Mouse (Mus musculus) heart, embryonic 14.5 days (tissue): ENCODE data around the gene Plet1. TPM values are rescaled to one million over a fixed set of nuclear protein-coding genes. Genes with fewer than 3 reads are reported as not detected.
A peak's percentile ranks its signal among the peaks of the same experiment; 100 is the strongest.

Experiments
- ATAC-seq: fragments of 200-750 bp; cut with Nextera tagmentation; 2 replicates; pipeline ENCODE4 v1.8.0; 2017; ENCODE audit warnings: low read depth, moderate TSS enrichment; ENCODE audit not compliant: insufficient number of reproducible peaks, insufficient read depth, low FRiP score
- H3K27ac ChIP-seq, 2 experiments: fragments of 200-500 bp in 1 of 2; fragments of 300-500 bp in 1 of 2; sonication (generic) in 1 of 2; replicated peaks in 1 of 2; 2 replicates each; pipeline ENCODE4 v1.5.1; 2012 to 2014; ENCODE audit warnings: low read depth in 2 of 2, low read length in 2 of 2, control low read depth in 1 of 2, mild to moderate bottlenecking in 1 of 2, mixed read lengths in 1 of 2; ENCODE audit not compliant: control insufficient read depth in 1 of 2, insufficient read depth in 1 of 2
- H3K27me3 ChIP-seq: fragments of 300-500 bp; sonication (generic); 2 replicates; pipeline ENCODE4 v1.6.1; 2014; ENCODE audit warnings: mild to moderate bottlenecking, low read length, control low read depth; ENCODE audit not compliant: control insufficient read depth, insufficient read depth
- H3K36me3 ChIP-seq: fragments of 300-500 bp; sonication (generic); 2 replicates; pipeline ENCODE4 v1.6.1; 2014; ENCODE audit warnings: mild to moderate bottlenecking, control low read depth, low read length, mixed read lengths; ENCODE audit not compliant: control insufficient read depth, insufficient read depth
- H3K4me1 ChIP-seq, 2 experiments: fragments of 200-500 bp in 1 of 2; fragments of 300-500 bp in 1 of 2; sonication (generic) in 1 of 2; 2 replicates each; pipeline ENCODE4 v1.6.1; 2012 to 2014; ENCODE audit warnings: low read length in 2 of 2, control low read depth in 1 of 2, mixed read lengths in 1 of 2; ENCODE audit not compliant: control insufficient read depth in 2 of 2, insufficient read depth in 2 of 2
- H3K4me2 ChIP-seq: fragments of 300-500 bp; sonication (generic); 2 replicates; pipeline ENCODE4 v1.6.1; 2014; ENCODE audit warnings: mild to moderate bottlenecking, low read length
- H3K4me3 ChIP-seq, 2 experiments: fragments of 200-500 bp in 1 of 2; fragments of 300-500 bp in 1 of 2; sonication (generic) in 1 of 2; 2 replicates each; pipeline ENCODE4 v1.5.1; 2012 to 2014; ENCODE audit warnings: low read length in 2 of 2, mild to moderate bottlenecking in 2 of 2, control low read depth in 1 of 2, low read depth in 1 of 2, moderate library complexity in 1 of 2; ENCODE audit not compliant: control insufficient read depth in 1 of 2, insufficient read depth in 1 of 2
- H3K9ac ChIP-seq: fragments of 300-500 bp; sonication (generic); 2 replicates; pipeline ENCODE4 v1.6.1; 2014; ENCODE audit warnings: mild to moderate bottlenecking, low read length
- H3K9me3 ChIP-seq: fragments of 300-500 bp; sonication (generic); 2 replicates; pipeline ENCODE4 v1.6.1; 2016; ENCODE audit warnings: low read length, control low read depth; ENCODE audit not compliant: control insufficient read depth
- WGBS: fragments of 180-500 bp; shearing (Covaris S2); extraction: QIAGEN DNeasy Blood & Tissue Kit; methylation state at CpG from one replicate; pipeline ENCODE4 v1.1.7; 2014; 5-methylcytosine and 5-hydroxymethylcytosine counted together
- polyA plus RNA-seq: library from polyadenylated mRNA; unstranded; fragments of >200 nt; fragmentation: Nextera tagmentation; extraction: Ambion mirVana; gene quantifications from 2 replicates; pipeline ENCODE4 v1.2.1, GENCODE M21; 2014

Plet1 gene
- polyA plus RNA-seq, 1 experiment from 2014 or later: 0.31 TPM

GRCm38 (mm10) chr9:50521562-50521961 lies 27.2 kb downstream of the Plet1 start:
- no peak for ATAC-seq

GRCm38 (mm10) chr9:50522574-50522973 lies 28.2 kb downstream of the Plet1 start:
- 80% methylated on average over 5 of the region's 5 CpGs for WGBS

More at GRCm38 (mm10) chr9:50521562-50521961, 27.2 kb downstream of the Plet1 start:
- 36% methylated on average over 2 of the region's 2 CpGs for WGBS
- Histone ChIP-seq H3K4me2 (no peak overlapping the region), H3K27me3 (no peaks in the 10 kb centered on the region), H3K27ac (no peak overlapping the region), H3K36me3 (peaks cover 26% of the 10 kb centered on the region), H3K4me3 (no peak overlapping the region), H3K4me1 (no peaks in the 10 kb centered on the region), H3K9ac (no peak overlapping the region), H3K9me3 (no peaks in the 10 kb centered on the region)

DNA sequence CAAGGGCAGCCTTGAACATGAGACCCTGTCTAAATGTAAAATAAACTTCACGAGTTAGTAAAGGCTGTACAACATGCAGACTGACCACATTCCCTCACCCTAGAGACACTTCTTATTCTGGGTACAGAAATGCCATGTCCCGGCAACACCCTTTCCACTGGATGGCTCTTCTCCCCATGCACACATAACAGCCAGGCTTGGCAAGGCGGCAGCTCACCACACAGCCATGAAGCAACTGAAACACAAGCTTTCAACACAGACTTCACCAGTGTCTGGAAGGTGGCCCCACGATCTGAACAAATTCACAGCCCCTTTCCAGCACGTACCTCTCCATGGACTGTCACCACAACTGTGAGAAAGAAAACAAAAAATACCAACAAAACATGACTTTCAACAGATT lies 30.6 kb downstream of the Plet1 start:
- H3K4me3 ChIP-seq: no peak overlapping the region
- no peaks in the 10 kb centered on the region for H3K27me3 ChIP-seq
- H3K36me3 ChIP-seq: peaks cover 26% of the 10 kb centered on the region
- WGBS: 91% methylated on average over 5 of the region's 5 CpGs
- no peak for ATAC-seq
- H3K9ac ChIP-seq: no peak overlapping the region
- no peak overlapping the region for H3K27ac ChIP-seq
- no peaks in the 10 kb centered on the region for H3K9me3 ChIP-seq
- H3K4me2 ChIP-seq: no peak overlapping the region
- H3K4me1 ChIP-seq: peaks cover 2 to 6% of the 10 kb centered on the region in 2 experiments; a peak in 2 of 4 replicates

More at GRCm38 (mm10) chr9:50522574-50522973, 28.2 kb downstream of the Plet1 start:
- Histone ChIP-seq H3K9me3 (no peaks in the 10 kb centered on the region), H3K27ac (no peak overlapping the region), H3K9ac (no peak overlapping the region), H3K27me3 (no peaks in the 10 kb centered on the region), H3K36me3 (peaks cover 26% of the 10 kb centered on the region), H3K4me2 (no peak overlapping the region), H3K4me1 (peaks cover 1 to 2% of the 10 kb centered on the region in 2 experiments; a peak in 1 of 4 replicates), H3K4me3 (no peak overlapping the region)
- ATAC-seq: no peak

- H3K9ac ChIP-seq: no peak overlapping the region
- H3K27me3 ChIP-seq: no peaks in the 10 kb centered on the region
- WGBS: 87% methylated on average over 5 of the region's 5 CpGs
- H3K27ac ChIP-seq: no peak overlapping the region
- no peaks in the 10 kb centered on the region for H3K9me3 ChIP-seq
- H3K4me3 ChIP-seq: no peak overlapping the region
- peaks cover 2 to 6% of the 10 kb centered on the region in 2 experiments; a peak in 2 of 4 replicates for H3K4me1 ChIP-seq
- H3K36me3 ChIP-seq: peaks cover 25% of the 10 kb centered on the region
- no peak for ATAC-seq
- H3K4me2 ChIP-seq: no peak overlapping the region
Measured at GRCm38 (mm10) chr9:50525585-50525984, 31.3 kb downstream of the Plet1 start.

DNA sequence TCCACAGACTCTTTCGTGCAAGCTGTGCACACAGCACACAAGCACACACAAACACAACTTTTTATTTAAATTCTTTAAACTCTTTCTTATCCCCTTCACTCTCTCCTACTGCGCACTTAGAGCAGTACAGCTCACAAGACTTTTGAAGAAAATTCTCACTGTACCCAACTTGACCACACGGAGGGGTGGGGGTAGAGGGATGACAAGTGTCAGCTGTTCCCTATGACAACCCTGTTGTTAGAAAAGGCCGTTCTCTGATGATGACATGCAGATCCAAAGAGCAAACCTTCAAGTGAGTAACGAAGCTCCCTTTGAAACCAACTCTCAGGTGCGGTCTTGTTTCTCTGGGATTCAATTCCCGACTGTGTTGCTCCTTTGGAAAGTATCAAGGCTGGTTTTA lies 33.5 kb downstream of the Plet1 start:
- 35% methylated on average over 7 of the region's 7 CpGs for WGBS
- peak overlapping the region; percentile 85 for H3K9ac ChIP-seq
- no peaks in the 10 kb centered on the region for H3K9me3 ChIP-seq
- no peak for ATAC-seq
- peaks cover 2 to 6% of the 10 kb centered on the region in 2 experiments; a peak in 2 of 4 replicates for H3K4me1 ChIP-seq
- H3K36me3 ChIP-seq: peaks cover 12% of the 10 kb centered on the region
- H3K4me2 ChIP-seq: peak overlapping the region; percentile 77
- H3K4me3 ChIP-seq: peak overlapping the region; percentile 77 to 94
- no peak overlapping the region for H3K27ac ChIP-seq
- H3K27me3 ChIP-seq: no peaks in the 10 kb centered on the region

DNA sequence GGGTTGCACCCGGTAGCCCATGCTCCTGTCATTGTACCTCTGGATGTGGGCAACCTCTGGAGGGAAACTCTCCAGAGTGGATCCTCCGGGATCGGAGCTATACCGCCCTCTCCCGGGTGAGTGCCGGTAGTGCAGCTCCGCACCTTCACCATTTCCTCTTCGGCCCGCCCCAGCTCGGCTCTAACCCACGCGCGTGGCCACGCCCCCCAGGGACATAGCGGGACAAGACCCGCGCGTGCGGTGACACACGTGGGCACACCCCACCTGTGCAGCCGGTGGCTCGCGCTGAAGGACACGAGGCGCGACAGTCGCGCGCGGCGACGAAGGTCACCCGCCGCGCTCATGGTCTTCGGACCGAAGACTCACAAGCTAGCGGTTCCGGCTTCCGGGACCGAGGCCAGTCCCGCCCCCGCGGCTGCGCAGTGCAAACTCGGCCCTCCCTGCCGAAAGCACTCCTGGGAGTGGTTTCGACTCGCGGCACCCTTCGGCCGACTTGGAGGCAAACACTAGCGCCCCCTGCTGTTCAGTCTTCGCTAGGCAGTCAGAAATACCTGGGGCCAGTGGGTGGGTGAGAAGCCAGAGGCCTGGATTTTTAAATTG lies 34.1 kb downstream of the Plet1 start, which contains the start of gene Pts:
Pts (minus strand) TSS at position 432 of the 600 bp plus-strand sequence.
- Histone ChIP-seq H3K9ac (peak within 1 kb of the TSS; percentile 85), H3K27me3 (no peaks in the 10 kb centered on the region), H3K4me3 (peak within 1 kb of the TSS; percentile 77 to 94), H3K4me1 (peaks cover 2 to 6% of the 10 kb centered on the region in 2 experiments; a peak in 2 of 4 replicates), H3K4me2 (peak within 1 kb of the TSS; percentile 77), H3K36me3 (peaks cover 12% of the 10 kb centered on the region), H3K9me3 (no peaks in the 10 kb centered on the region), H3K27ac (peak within 1 kb of the TSS; percentile 79)
- peak; percentile 98 for ATAC-seq
- under 1% methylated on average over 50 of the region's 54 CpGs for WGBS

DNA sequence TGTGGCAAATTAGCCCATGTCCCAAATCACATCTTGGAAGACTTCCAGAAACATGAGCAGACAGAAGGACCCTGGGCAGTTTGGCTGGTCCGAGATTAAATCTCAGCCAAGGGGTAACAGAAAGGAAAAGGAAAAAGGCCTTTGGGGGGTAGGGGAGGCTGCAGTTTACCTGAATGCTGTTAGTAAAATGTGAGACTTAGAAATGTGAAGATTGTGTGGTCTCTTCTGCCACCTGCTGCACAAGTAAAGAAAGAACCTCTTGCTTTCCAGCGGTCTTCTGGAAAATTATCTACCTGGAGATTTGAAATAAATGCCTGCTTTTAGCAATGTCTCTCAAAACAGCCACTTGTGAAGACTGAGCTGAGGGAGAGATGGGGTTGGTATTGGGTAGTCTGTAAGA lies 36.6 kb downstream of the Plet1 start:
- Histone ChIP-seq H3K4me3 (no peak overlapping the region), H3K27ac (no peak overlapping the region), H3K9me3 (no peaks in the 10 kb centered on the region), H3K36me3 (no peaks in the 10 kb centered on the region), H3K4me2 (no peak overlapping the region), H3K9ac (no peak overlapping the region), H3K4me1 (peaks cover 2 to 6% of the 10 kb centered on the region in 2 experiments; a peak in 2 of 4 replicates), H3K27me3 (no peaks in the 10 kb centered on the region)
- WGBS: 28% methylated on average over 2 of the region's 2 CpGs
- ATAC-seq: no peak

DNA sequence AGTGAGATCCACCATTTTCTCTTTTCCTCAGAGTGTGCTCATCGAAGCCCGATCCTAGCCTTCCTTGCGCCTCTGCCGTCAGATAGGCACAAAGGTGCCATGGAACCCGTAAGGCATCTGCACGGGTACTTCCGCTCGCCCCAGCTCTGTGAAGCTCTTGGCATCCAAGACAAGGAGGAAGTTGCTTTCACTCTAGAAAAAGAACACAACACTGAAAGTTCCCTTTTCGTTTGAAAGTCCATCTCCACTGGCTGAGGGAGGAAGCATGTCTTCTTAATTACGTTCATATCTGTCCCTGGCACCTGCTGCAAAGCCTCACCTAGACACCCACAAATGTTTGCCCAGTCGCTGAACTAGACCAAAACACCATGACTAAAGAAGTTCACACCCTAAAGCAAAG lies 39.0 kb downstream of the Plet1 start:
- no peak for ATAC-seq
- H3K27me3 ChIP-seq: no peaks in the 10 kb centered on the region
- H3K36me3 ChIP-seq: no peaks in the 10 kb centered on the region
- no peak overlapping the region for H3K9ac ChIP-seq
- H3K27ac ChIP-seq: no peak overlapping the region
- H3K4me3 ChIP-seq: no peak overlapping the region
- no peak overlapping the region for H3K4me2 ChIP-seq
- 70% methylated on average over 11 of the region's 11 CpGs for WGBS
- H3K9me3 ChIP-seq: no peaks in the 10 kb centered on the region
- no peaks in the 10 kb centered on the region for H3K4me1 ChIP-seq
